Mouse (Mus musculus) limb, embryonic 10.5 days (tissue): ENCODE results near the gene Porcn. TPM values are rescaled to one million over a fixed set of nuclear protein-coding genes. Genes with fewer than 3 reads are reported as not detected.

Experiments
- DNase-seq: peaks from one replicate; pipeline ENCODE4 v3.0.0-alpha.2; 2017; ENCODE audit warnings: low spot score
- H3K27ac ChIP-seq: fragments of 300-500 bp; sonication (generic); 2 replicates; pipeline ENCODE4 v1.5.1; 2016; ENCODE audit warnings: mild to moderate bottlenecking
- H3K27me3 ChIP-seq: fragments of 300-500 bp; sonication (generic); 2 replicates; pipeline ENCODE4 v1.6.1; 2016; ENCODE audit warnings: low read depth, mild to moderate bottlenecking; ENCODE audit not compliant: poor library complexity, severe bottlenecking
- H3K36me3 ChIP-seq: fragments of 300-500 bp; sonication (generic); 2 replicates; pipeline ENCODE4 v1.6.1; 2016; ENCODE audit warnings: mild to moderate bottlenecking, moderate library complexity
- H3K4me1 ChIP-seq: fragments of 300-500 bp; sonication (generic); 2 replicates; pipeline ENCODE4 v1.6.1; 2016
- H3K4me3 ChIP-seq: fragments of 300-500 bp; sonication (generic); 2 replicates; pipeline ENCODE4 v1.5.1; 2016; ENCODE audit warnings: mild to moderate bottlenecking, moderate library complexity
- H3K9me3 ChIP-seq: fragments of 300-500 bp; sonication (generic); replicated peaks from 2 replicates; pipeline ENCODE4 v1.6.1; 2016; ENCODE audit warnings: mild to moderate bottlenecking
- WGBS: fragments of 180-500 bp; shearing (Covaris S2); methylation state at CpG from one replicate; pipeline ENCODE4 v1.1.7; 2016; 5-methylcytosine and 5-hydroxymethylcytosine counted together
- polyA plus RNA-seq: library from polyadenylated mRNA; unstranded; fragments of >200 nt; fragmentation: Nextera tagmentation; extraction: Ambion mirVana; gene quantifications from 2 replicates; pipeline ENCODE4 v1.2.1, GENCODE M21; 2016

The Porcn gene
- polyA plus RNA-seq, 1 experiment from 2014 or later, result 12.5 TPM

DNA sequence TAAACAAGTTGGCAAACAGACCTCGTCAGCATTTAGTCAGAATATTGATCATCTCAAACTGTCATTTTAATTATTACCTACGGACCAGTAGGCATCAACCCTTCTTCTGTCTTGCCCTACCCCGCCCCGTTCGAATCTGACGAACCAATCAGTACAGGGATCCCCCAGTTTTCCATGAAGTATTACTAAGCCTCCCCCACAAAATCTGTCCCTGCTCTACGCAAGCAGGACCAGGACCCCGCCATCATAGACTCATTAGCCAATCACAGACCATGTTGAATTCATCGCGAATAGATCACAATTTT, 13.0 kb downstream of the Porcn start, which contains the start of gene Ebp:
Gene Ebp, minus strand, starts transcription at position 94 of the 305 bp plus-strand sequence.
- DNase-seq, result no peak
- no peaks in the 10 kb centered on the region for H3K4me1 ChIP-seq
- H3K36me3 ChIP-seq, result no peaks in the 10 kb centered on the region
- no peaks in the 10 kb centered on the region for H3K27me3 ChIP-seq
- peak within 1 kb of the TSS; percentile 82 for H3K27ac ChIP-seq
- peak within 1 kb of the TSS; percentile 60 for H3K4me3 ChIP-seq
- no peaks in the 10 kb centered on the region for H3K9me3 ChIP-seq
- WGBS, result 14% methylated on average over 10 of the region's 10 CpGs

DNA sequence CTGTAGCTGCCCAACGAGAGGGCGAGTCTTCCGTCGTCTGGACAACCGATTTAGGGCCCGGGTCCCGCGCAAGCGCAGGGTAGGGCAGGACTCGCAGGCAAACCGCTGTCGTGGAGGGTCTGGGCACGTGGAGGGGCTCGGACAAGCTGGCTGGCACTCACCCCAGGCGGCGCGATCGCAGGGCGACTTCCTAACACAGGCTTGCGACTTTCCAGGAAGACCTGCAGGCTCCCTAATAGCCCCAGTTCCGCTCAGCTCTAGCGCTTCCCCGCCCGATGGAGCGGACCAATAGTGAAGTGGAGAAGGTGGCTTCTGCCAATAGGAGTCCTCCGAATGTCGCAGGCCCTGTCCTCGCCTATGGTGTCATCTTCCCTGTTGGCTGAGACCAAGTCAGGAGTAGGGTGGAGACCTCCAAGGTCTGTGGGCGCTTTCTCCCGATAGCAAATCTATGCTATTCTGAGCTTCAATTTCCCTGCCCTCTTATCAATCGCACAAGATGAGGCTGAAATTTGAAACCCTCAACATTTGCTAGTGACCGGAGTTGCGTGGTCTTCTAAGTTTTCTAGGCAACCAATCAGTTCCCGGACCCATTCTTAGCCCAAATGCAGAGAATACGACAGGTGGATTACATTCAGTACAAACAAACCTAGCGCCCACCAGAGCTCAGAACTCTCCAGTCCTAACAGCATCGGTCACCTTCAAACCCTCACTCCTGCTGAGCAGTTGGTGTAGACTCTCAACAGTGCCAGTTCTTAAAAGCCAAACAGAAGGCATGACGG, 13.5 kb downstream of the Porcn start:
- WGBS, result 11% methylated on average over 38 of the region's 38 CpGs
- Histone ChIP-seq H3K27ac (peak overlapping the region; percentile 82), H3K27me3 (no peaks in the 10 kb centered on the region), H3K4me3 (peak overlapping the region; percentile 60), H3K4me1 (no peaks in the 10 kb centered on the region), H3K9me3 (no peaks in the 10 kb centered on the region), H3K36me3 (no peaks in the 10 kb centered on the region)
- peak; percentile 71 for DNase-seq

DNA sequence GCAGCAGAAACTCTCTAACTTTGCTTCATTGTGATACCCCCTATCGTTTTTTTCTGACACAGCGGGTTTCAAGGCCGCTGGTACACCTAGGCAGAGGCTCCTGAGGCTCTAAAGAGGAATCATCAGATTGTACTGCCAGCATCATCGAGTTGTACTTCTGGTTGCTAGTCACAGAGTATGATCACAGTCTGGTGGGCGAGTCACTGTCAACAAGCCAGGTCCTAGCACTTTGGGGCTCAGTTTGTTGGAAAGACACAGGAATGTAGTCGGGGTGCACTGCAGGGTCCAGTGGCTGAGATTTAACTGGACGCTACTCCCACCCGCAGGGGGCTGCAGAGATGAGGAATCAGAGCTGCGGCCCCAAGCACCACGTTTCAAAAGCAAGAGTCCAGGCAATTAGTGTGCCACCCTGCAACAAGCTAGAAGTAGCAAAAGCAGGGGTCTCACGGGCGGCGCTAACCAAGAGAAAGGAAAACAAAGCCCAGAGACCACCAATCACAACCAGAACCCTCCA, 14.1 kb downstream of the Porcn start:
- 13% methylated on average over 13 of the region's 13 CpGs for WGBS
- no peaks in the 10 kb centered on the region for H3K36me3 ChIP-seq
- no peaks in the 10 kb centered on the region for H3K4me1 ChIP-seq
- H3K27ac ChIP-seq, result peak overlapping the region; percentile 82
- no peaks in the 10 kb centered on the region for H3K9me3 ChIP-seq
- peak overlapping the region; percentile 60 for H3K4me3 ChIP-seq
- H3K27me3 ChIP-seq, result no peaks in the 10 kb centered on the region
- DNase-seq, result no peak

DNA sequence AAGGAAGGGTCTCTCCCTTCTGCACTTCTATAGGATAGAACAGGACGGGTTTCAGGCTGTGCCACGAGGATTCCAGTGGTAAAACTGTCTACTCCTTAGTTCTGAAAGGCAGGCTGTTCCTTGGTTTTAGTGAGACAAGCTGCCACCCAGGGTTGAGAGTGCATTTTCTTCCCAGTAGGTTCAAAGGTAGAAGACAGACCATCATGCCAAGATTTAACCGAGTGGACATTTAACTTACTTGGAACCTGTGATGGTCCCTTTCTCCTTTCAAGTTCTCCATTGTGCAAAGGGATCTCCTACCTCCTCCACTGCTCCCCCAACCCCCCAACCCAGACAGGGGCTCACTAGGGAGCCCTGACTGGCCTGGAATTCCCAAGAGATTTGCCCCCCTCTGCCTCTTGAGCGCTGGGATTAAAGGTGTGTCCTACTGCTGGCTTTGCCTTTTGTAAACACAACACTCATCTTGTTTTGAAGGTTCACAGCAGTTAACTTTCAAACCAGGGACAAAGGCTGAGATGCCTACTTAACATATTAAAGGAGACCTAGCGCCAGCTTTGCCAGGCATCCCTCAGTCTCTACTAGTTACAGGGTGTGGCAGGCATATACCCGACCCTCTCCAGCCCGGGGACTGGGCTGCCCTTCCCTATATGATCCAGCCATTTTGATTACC, 23.3 kb downstream of the Porcn start:
- no peak overlapping the region for H3K27ac ChIP-seq
- no peaks in the 10 kb centered on the region for H3K27me3 ChIP-seq
- no peaks in the 10 kb centered on the region for H3K4me1 ChIP-seq
- H3K4me3 ChIP-seq, result no peak overlapping the region
- no peak for DNase-seq
- no peaks in the 10 kb centered on the region for H3K9me3 ChIP-seq
- 16% methylated on average over 7 of the region's 7 CpGs for WGBS
- H3K36me3 ChIP-seq, result peaks cover 4% of the 10 kb centered on the region; the same call in 1 of the 2 replicates

DNA sequence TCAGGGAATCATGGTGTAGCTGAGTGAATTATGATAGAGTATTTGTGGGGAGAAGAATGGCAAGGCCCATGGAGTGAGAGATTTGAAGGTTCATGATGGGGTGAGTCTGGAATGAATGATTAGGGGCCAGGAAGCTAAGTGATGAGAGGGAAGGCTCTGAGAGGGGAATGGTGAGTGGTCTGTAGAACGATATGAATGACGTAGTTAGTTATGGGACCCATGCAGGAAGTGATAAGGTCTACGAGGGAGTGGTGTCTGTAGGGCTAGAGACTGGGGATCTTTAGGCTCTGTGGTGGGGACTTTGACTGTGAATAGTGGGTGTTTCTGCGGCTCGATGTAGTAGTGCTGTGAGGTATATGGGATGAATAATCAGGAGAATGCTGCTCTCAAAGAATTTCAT, 26.7 kb downstream of the Porcn start:
- no peak for DNase-seq
- Histone ChIP-seq H3K4me3 (no peak overlapping the region), H3K27me3 (no peaks in the 10 kb centered on the region), H3K4me1 (peaks cover 5% of the 10 kb centered on the region; the same call in 1 of the 2 replicates), H3K36me3 (no peaks in the 10 kb centered on the region), H3K9me3 (no peaks in the 10 kb centered on the region), H3K27ac (no peak overlapping the region)
- 91% methylated on average over 5 of the region's 5 CpGs for WGBS

DNA sequence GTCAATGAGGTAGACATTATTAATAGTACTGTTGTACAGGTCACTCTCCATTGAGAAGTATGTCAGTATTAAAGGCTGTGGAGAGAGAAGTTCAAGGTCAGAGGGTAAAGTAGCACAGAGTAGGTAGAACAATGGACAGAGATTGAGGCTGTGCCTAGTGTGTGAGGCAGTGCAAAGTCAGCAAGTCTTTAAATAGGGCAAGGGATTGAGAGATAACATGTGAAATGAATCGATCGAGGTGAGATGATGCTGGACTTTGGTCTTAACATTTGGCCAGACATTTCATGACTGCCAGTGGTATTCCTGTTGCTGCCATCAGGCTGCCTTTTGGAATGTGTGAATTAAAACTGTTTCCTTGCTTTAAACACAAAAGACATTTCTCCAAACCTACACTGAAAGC, 27.5 kb downstream of the Porcn start:
- Histone ChIP-seq H3K4me1 (peaks cover 6% of the 10 kb centered on the region; the same call in 1 of the 2 replicates), H3K27me3 (no peaks in the 10 kb centered on the region), H3K36me3 (no peaks in the 10 kb centered on the region), H3K9me3 (no peaks in the 10 kb centered on the region), H3K4me3 (no peak overlapping the region), H3K27ac (no peak overlapping the region)
- WGBS, result 96% methylated on average over 2 of the region's 2 CpGs
- no peak for DNase-seq

DNA sequence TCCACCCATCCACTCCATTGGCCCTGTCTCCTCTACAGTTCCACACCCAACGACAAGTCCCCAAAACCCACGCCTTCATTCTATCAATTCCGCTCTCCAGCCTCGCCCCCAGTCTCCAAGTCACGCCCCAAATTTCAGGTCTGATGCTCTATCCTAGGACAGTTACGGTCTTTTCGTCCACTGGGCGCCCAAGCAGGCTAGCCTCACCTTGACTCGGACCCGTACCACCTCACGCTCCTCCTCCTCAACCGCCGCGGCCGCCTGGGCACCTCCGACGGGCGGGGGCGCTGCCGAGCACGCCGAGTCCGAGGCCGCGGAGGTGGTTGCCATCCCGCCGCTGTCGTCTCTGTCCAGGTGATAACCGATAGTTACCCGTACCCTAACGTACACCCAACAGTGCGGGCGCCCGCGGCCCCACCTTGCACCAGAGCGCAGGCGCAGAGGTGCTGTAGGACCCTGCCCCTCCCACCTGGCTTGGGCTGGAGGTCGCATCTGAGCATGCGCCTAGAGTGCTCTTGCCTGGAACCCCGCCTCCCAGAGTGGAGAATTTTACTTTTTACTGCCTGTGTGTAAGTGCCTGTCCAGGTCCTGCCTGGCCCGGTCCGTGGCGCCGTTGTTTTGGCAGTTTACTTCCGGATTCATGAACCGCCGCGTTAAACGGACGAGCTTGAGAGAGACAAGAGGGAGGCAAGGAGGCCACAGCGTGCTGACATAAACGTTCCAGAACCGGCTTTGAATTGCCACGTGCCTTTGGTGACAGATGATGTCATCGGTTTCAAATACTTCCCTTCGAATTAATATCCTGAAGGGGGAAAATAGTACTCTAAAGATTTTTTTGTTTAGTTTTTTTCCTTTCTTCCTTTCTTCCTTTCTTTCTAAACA, 30.6 kb downstream of the Porcn start, which contains the start of gene Tbc1d25:
Gene Tbc1d25, minus strand, starts transcription at position 678 of the 882 bp plus-strand sequence.
- Histone ChIP-seq H3K4me1 (peaks cover 6% of the 10 kb centered on the region; the same call in 1 of the 2 replicates), H3K9me3 (no peaks in the 10 kb centered on the region), H3K27me3 (no peaks in the 10 kb centered on the region), H3K27ac (peak within 1 kb of the TSS; percentile 81), H3K4me3 (peak within 1 kb of the TSS; percentile 66), H3K36me3 (peaks cover 12% of the 10 kb centered on the region)
- WGBS, result 9% methylated on average over 56 of the region's 56 CpGs
- peak; percentile 86 for DNase-seq

DNA sequence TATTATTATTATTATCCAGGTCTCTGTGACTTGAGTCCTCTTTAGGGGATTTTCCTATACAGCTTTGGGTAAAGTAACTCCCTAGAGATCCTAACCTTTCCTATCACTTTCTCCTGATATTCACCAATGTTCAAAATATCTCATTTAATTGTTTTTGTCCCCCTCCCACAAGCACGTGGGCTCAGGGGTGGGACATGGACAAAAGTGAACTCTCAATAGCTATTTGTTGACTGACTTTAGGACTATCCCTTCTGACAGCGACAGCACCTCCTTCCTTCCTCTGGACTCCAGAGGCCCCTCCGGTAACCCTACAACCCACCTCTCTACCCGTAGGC, 31.2 kb downstream of the Porcn start:
- H3K27ac ChIP-seq, result 0 out of 2 replicates have a peak overlapping the region, but pooled peaks have one; percentile 81

DNA sequence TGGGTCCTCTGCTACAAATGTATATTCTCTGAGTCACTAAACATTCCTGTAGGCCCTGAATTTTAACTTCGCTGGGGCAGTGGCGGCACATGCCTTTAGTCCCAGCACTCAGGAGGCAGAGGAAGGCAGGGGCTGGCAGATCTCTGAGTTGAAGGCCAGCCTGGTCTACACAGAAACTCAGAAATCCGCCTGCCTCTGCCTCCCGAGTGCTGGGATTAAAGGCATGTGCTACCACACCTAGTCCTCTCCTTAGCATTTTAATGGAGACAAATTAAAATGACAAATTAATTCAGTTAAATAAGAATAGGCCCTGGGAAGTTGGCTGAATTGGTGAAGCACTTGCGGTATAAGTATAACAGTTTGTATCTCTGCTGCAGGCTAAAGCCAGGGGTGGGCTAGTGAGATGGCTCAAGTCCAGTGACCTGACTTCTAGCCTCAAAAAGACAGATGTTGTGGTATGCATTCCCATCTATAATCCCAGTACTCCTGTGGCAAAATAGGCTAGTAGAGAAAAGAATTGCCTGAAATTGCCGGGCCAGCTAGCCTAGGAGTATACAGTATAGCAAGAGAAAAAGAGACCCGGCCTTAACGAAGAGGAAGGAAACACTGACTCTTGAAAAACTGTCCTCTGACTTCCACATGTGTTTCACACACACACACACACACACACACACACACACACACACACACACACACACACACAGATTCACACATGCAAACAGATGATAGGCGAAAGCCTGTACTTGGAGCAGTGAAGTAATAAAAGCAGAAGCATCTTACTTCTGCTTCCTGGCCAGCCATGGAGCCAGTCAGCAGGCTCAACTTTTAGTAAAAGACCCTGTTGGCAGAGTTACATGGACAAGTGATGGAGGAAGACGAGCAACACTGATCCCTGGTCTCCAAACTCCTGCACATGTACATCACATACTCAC, 38.3 kb downstream of the Porcn start:
- Histone ChIP-seq H3K9me3 (no peaks in the 10 kb centered on the region), H3K4me3 (no peak overlapping the region), H3K27me3 (no peaks in the 10 kb centered on the region), H3K27ac (no peak overlapping the region), H3K36me3 (peaks cover 24% of the 10 kb centered on the region), H3K4me1 (no peaks in the 10 kb centered on the region)
- WGBS, result 92% methylated on average over 10 of the region's 10 CpGs
- no peak for DNase-seq

More for the DNA sequence above, 31.2 kb downstream of the Porcn start:
- Histone ChIP-seq H3K36me3 (peaks cover 17% of the 10 kb centered on the region), H3K4me3 (peak overlapping the region; percentile 66), H3K4me1 (peaks cover 6% of the 10 kb centered on the region; the same call in 1 of the 2 replicates), H3K27me3 (no peaks in the 10 kb centered on the region), H3K9me3 (no peaks in the 10 kb centered on the region)
- 4% methylated on average over 4 of the region's 4 CpGs for WGBS
- no peak for DNase-seq

DNA sequence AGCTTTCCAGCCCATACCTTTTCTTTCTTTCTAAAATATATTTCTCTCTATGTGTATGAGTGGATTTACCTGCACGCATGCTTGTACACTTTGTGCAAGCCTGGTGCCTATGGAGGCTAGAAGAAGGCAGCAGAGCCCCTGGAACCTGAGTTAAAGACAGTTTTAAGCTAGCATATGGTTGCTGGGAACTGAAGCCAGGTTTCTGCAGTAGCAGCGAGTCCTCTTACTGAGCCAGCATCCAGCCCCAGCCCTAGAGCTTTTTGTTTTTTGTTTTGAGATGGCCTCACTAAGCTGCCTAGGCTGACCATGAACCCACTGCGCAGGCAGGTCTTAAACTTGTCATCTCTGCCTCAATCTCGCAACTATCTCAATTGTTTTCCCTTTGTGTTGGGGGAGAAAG, 41.9 kb downstream of the Porcn start:
- Histone ChIP-seq H3K27me3 (no peaks in the 10 kb centered on the region), H3K4me3 (no peak overlapping the region), H3K9me3 (no peaks in the 10 kb centered on the region), H3K4me1 (no peaks in the 10 kb centered on the region), H3K27ac (no peak overlapping the region), H3K36me3 (0 out of 2 replicates have a peak, but pooled peaks cover 6% of the 10 kb centered on the region)
- DNase-seq, result no peak
- WGBS, result 88% methylated on average over 4 of the region's 4 CpGs

DNA sequence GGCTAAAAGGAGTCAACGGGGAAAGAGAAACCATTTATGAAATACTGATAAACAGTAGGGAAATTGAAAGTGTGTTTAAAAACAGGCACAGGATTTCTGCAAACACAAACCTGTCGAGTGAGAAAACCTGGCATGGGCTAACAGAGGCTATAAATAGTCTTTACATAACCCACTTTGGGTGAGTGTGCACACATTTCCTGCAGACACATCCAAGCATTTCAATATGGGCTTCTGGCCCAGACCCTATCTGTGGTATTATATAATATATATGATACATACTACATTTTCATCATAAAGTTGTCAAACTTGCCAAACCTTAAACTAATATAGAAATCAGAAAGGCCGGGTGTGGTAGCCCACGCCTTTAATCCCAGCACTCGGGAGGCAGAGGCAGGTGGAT, 43.2 kb downstream of the Porcn start:
- H3K4me3 ChIP-seq, result no peak overlapping the region
- no peaks in the 10 kb centered on the region for H3K9me3 ChIP-seq
- H3K27ac ChIP-seq, result no peak overlapping the region
- peaks cover 5% of the 10 kb centered on the region; the same call in 1 of the 2 replicates for H3K36me3 ChIP-seq
- H3K4me1 ChIP-seq, result no peaks in the 10 kb centered on the region
- 90% methylated on average over 5 of the region's 5 CpGs for WGBS
- no peaks in the 10 kb centered on the region for H3K27me3 ChIP-seq
- no peak for DNase-seq
